In the genomic region with DNA sequence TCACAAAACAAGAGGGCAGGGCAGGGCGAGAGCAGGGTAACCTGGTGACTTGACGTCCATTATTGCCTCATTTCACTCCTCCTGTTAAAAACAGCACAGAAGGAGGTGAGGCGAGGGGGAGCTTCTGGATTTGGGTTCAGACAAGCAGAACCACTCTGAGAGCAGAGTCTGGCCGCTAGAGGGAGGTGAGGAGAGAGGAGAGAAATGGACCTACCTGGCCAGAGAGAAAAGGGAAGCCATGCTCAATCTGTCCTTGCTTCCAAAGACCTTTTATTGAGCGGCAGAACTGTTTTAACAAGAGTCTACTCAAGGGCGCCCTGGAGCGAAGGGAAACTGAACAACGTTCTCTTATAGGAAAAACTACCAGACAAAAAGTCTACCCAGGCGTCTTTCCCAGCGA, we compare ENCODE assay signal across 10 mouse cellular contexts. TPM values are rescaled to one million over a fixed set of nuclear protein-coding genes. Genes with fewer than 3 reads are reported as not detected.
DNase-seq lines count a peak whose midpoint lies in the region; ATAC-seq and TF ChIP-seq lines count a peak whose summit lies in the region.
"Had no signal": no experiment of that assay in that cellular context is flagged by ENCODE, and none has a peak within 500 bp of the region (broad histone marks: within the 10 kb centered on the region; RNA-seq: fewer than 3 reads in every experiment).

No protein-coding gene starts in this region.

- H3K27ac ChIP-seq in forebrain, postnatal 0 days (ENCODE audit: low read depth, low read length), result no peak overlapping the region
- no peak overlapping the region for H3K27ac ChIP-seq in forebrain, embryonic 15.5 days (replicated peaks)
- H3K27ac ChIP-seq in liver, postnatal 0 days (ENCODE audit: low read depth), result no peak overlapping the region
- H3K27ac ChIP-seq in lung, embryonic 14.5 days (ENCODE audit: low read depth), result no peak overlapping the region
- H3K27ac ChIP-seq in heart, embryonic 11.5 days (ENCODE audit: low read depth, low read length), result no peak overlapping the region
- H3K27ac ChIP-seq: heart, embryonic 15.5 days; lung, embryonic 15.5 days had no signal

- peaks cover 7% of the 10 kb centered on the region; the same call in 1 of the 2 replicates for H3K9me3 ChIP-seq in forebrain, postnatal 0 days (ENCODE audit: low read length)
- peaks cover 7% of the 10 kb centered on the region; the same call in 1 of the 2 replicates for H3K9me3 ChIP-seq in forebrain, embryonic 15.5 days
- no peaks in the 10 kb centered on the region for H3K9me3 ChIP-seq in liver, postnatal 0 days (ENCODE audit: low read length)
- 0 out of 2 replicates have a peak, but pooled peaks cover 7% of the 10 kb centered on the region for H3K9me3 ChIP-seq in lung, embryonic 14.5 days (ENCODE audit: low read depth, low read length)
- H3K9me3 ChIP-seq in heart, embryonic 11.5 days (replicated peaks; ENCODE audit: control insufficient read depth, low read length), result no peaks in the 10 kb centered on the region
- H3K9me3 ChIP-seq: heart, embryonic 15.5 days; lung, embryonic 15.5 days had no signal

- H3K9ac ChIP-seq in forebrain, postnatal 0 days, result no peak overlapping the region
- H3K9ac ChIP-seq in forebrain, embryonic 15.5 days (replicated peaks), result no peak overlapping the region
- no peak overlapping the region for H3K9ac ChIP-seq in liver, postnatal 0 days (replicated peaks)
- H3K9ac ChIP-seq in lung, embryonic 14.5 days, result no peak overlapping the region
- no peak overlapping the region for H3K9ac ChIP-seq in heart, embryonic 11.5 days (ENCODE audit: low read depth, low read length)
- H3K9ac ChIP-seq: heart, embryonic 15.5 days; lung, embryonic 15.5 days had no signal

- H3K36me3 ChIP-seq in forebrain, postnatal 0 days (ENCODE audit: insufficient read depth), result 0 out of 2 replicates have a peak, but pooled peaks cover 2% of the 10 kb centered on the region
- H3K36me3 ChIP-seq in forebrain, embryonic 15.5 days, result peaks cover 14% of the 10 kb centered on the region
- H3K36me3 ChIP-seq in liver, postnatal 0 days (replicated peaks; ENCODE audit: insufficient read depth, low read length), result no peaks in the 10 kb centered on the region
- H3K36me3 ChIP-seq in lung, embryonic 14.5 days (ENCODE audit: insufficient read depth), result peaks cover 7% of the 10 kb centered on the region; the same call in 1 of the 2 replicates
- H3K36me3 ChIP-seq in heart, embryonic 11.5 days (ENCODE audit: control insufficient read depth, insufficient read depth, low read length), result peaks cover 6% of the 10 kb centered on the region

- no peak for TF ChIP-seq EP300 in liver, postnatal 0 days (IDR thresholded peaks at IDR 0.05; ENCODE audit: low read depth)

- H3K27me3 ChIP-seq in forebrain, postnatal 0 days (ENCODE audit: insufficient read depth, low read length), result no peaks in the 10 kb centered on the region
- no peaks in the 10 kb centered on the region for H3K27me3 ChIP-seq in forebrain, embryonic 15.5 days
- no peaks in the 10 kb centered on the region for H3K27me3 ChIP-seq in liver, postnatal 0 days (ENCODE audit: insufficient read depth, low read length)
- H3K27me3 ChIP-seq in lung, embryonic 14.5 days (ENCODE audit: insufficient read depth, low read length), result no peaks in the 10 kb centered on the region
- no peaks in the 10 kb centered on the region for H3K27me3 ChIP-seq in heart, embryonic 11.5 days (ENCODE audit: control insufficient read depth, insufficient read depth, low read length)
- H3K27me3 ChIP-seq: heart, embryonic 15.5 days; lung, embryonic 15.5 days had no signal

- 71% methylated on average over 10 of the region's 10 CpGs for WGBS in forebrain, postnatal 0 days
- 75% methylated on average over 10 of the region's 10 CpGs for WGBS in forebrain, embryonic 15.5 days
- WGBS in liver, postnatal 0 days (ENCODE audit: insufficient replicate concordance), result 66% methylated on average over 10 of the region's 10 CpGs
- WGBS in lung, embryonic 14.5 days, result 71% methylated on average over 10 of the region's 10 CpGs
- WGBS in heart, embryonic 11.5 days (ENCODE audit: insufficient replicate concordance), result 74% methylated on average over 10 of the region's 10 CpGs

- H3K4me1 ChIP-seq in forebrain, postnatal 0 days (ENCODE audit: insufficient read depth), result no peaks in the 10 kb centered on the region
- no peaks in the 10 kb centered on the region for H3K4me1 ChIP-seq in forebrain, embryonic 15.5 days
- H3K4me1 ChIP-seq in liver, postnatal 0 days (ENCODE audit: insufficient read depth), result no peaks in the 10 kb centered on the region
- no peaks in the 10 kb centered on the region for H3K4me1 ChIP-seq in lung, embryonic 14.5 days (ENCODE audit: insufficient read depth)
- H3K4me1 ChIP-seq in heart, embryonic 11.5 days (ENCODE audit: control insufficient read depth, insufficient read depth, low read length), result no peaks in the 10 kb centered on the region
- H3K4me1 ChIP-seq: heart, embryonic 15.5 days; lung, embryonic 15.5 days had no signal

- no peak for DNase-seq in forebrain, postnatal 0 days
- peak; percentile 24 for DNase-seq in liver, postnatal 0 days
- DNase-seq in liver, result no peak
- DNase-seq in R1 (ENCODE audit: low read depth, low spot score), result peak; percentile 52
- peak; percentile 34 for DNase-seq in lung, embryonic 14.5 days

- peak; percentile 43 for TF ChIP-seq CTCF in forebrain, postnatal 0 days (IDR thresholded peaks at IDR 0.05; ENCODE audit: low read depth)
- TF ChIP-seq CTCF in liver, postnatal 0 days (IDR thresholded peaks at IDR 0.05; ENCODE audit: low read depth), result peak; percentile 47
- peak; percentile 56 for TF ChIP-seq CTCF in lung, embryonic 14.5 days (IDR thresholded peaks at IDR 0.05; ENCODE audit: low read depth)

- ATAC-seq in forebrain, postnatal 0 days, result no peak
- ATAC-seq in forebrain, embryonic 15.5 days (replicated peaks), result no peak
- ATAC-seq in liver, postnatal 0 days, result no peak
- no peak for ATAC-seq in lung, embryonic 14.5 days (ENCODE audit: insufficient read depth)
- no peak for ATAC-seq in granulocyte monocyte progenitor cell, adult 5-6 weeks (replicated peaks; ENCODE audit: poor library complexity, severe bottlenecking)
- ATAC-seq in heart, embryonic 11.5 days (replicated peaks; ENCODE audit: insufficient number of reproducible peaks, low FRiP score, low TSS enrichment), result no peak

- no peak overlapping the region for H3K4me3 ChIP-seq in forebrain, postnatal 0 days (ENCODE audit: low read depth, low read length)
- no peak overlapping the region for H3K4me3 ChIP-seq in forebrain, embryonic 15.5 days
- H3K4me3 ChIP-seq in liver, postnatal 0 days (ENCODE audit: low read depth, low read length), result no peak overlapping the region
- H3K4me3 ChIP-seq in lung, embryonic 14.5 days (ENCODE audit: low read depth, low read length), result no peak overlapping the region
- no peak overlapping the region for H3K4me3 ChIP-seq in heart, embryonic 11.5 days (ENCODE audit: low read depth, low read length)
- H3K4me3 ChIP-seq: heart, embryonic 15.5 days; lung, embryonic 15.5 days had no signal

- no peak overlapping the region for H3K4me2 ChIP-seq in forebrain, postnatal 0 days (ENCODE audit: low read depth)
- H3K4me2 ChIP-seq in forebrain, embryonic 15.5 days (replicated peaks), result no peak overlapping the region
- H3K4me2 ChIP-seq in liver, postnatal 0 days (ENCODE audit: low read depth, low read length), result no peak overlapping the region
- H3K4me2 ChIP-seq in lung, embryonic 14.5 days, result no peak overlapping the region
- H3K4me2 ChIP-seq in heart, embryonic 11.5 days, result no peak overlapping the region
- H3K4me2 ChIP-seq: heart, embryonic 15.5 days; lung, embryonic 15.5 days had no signal

RNA-seq across cellular contexts. Expression of gene Lca5, which starts 27.9 kb away (rescaled TPM):
- total RNA-seq in forebrain, postnatal 0 days (2014; rRNA removed), result 26.2 and 34.1 TPM in 2 replicates
- polyA plus RNA-seq in forebrain, postnatal 0 days (2015; fragmentation: Nextera tagmentation; extraction: Ambion mirVana), result 7.0 and 11.5 TPM in 2 replicates
- 22.2 and 22.7 TPM in 2 replicates for polyA plus RNA-seq in forebrain, embryonic 15.5 days (2015; fragmentation: Nextera tagmentation; extraction: Ambion mirVana)
- polyA plus RNA-seq in liver, postnatal 0 days (2015; fragmentation: Nextera tagmentation; extraction: Ambion mirVana), result 0.45 and 1.3 TPM in 2 replicates
- polyA plus RNA-seq in lung, embryonic 14.5 days (2014; fragmentation: Nextera tagmentation; extraction: Ambion mirVana), result 28.0 and 28.4 TPM in 2 replicates
- total RNA-seq in granulocyte monocyte progenitor cell, adult 5-6 weeks (2014; fragmentation: Nextera tagmentation), result 6.3 TPM in 1 of 2 replicates, not detected in the other
- total RNA-seq in granulocyte monocyte progenitor cell, adult 5-6 weeks (2017), result 0.43 and 0.82 TPM in 2 replicates
- 18.5 and 22.8 TPM in 2 replicates for polyA plus RNA-seq in heart, embryonic 11.5 days (2014; fragmentation: Nextera tagmentation; extraction: Ambion mirVana)

Comparison
In these comparisons a context has a peak if more than half of its experiments do, and no peak if none do; other contexts are left out.
1. DNase-seq: peak in liver, postnatal 0 days (single experiment), R1 (single experiment) and lung, embryonic 14.5 days (single experiment); none in forebrain, postnatal 0 days (single experiment) and liver (single experiment).
2. Peak in every context shown above with its lines, with median percentiles within 50 percentile points of each other: CTCF ChIP-seq.